Mouse (Mus musculus) kidney, postnatal 14 days (tissue): Measurements from ENCODE around the gene Selenbp1.
"Not testable (repeated sequence)": the region's sequence is repeated elsewhere in the genome, so short reads cannot be mapped to it uniquely, and the experiment has no call there.

Experiments used
- DNase-seq: peaks from one replicate; pipeline ENCODE4 v3.0.0; 2022; ENCODE audit warnings: mixed read lengths

Gene Selenbp1

DNA sequence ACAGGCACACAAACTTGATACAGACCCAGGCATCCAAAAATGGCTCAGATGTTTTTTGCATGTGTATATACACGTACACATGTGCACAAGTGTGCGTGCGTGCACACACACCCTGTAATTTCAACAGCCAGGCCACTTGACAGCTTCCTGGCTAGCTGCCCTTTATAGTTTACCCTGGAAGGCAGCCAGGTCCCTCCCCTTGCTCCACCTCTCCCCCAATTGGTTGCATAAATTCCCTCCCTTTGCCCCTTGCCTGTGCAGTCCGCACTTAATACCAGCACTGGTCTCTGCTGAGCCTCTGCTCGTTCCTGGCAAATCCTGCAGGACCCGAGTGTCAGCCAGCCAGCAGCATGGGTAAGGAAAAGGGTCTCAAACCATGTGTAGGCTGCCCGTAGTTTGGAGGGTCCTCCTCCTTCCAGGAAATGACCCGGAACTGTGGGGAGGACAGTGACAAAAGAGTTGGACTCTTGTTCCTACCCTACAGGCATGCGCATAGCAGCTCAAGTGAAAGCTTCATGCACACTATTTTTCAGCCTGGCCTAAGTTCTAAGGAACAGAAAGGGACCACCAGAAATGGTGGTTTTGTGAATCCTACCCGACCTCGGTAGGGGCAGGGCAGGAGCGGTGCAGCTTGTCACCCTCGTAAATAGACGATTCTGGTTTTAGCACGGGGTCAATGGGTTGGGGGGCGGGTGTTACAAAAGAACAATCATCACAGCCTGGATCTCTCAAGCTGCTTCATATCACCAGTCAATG, at the start of gene Selenbp1:
Gene Selenbp1 (plus strand): TSS at position 248 of the 756 bp plus-strand sequence.
- DNase-seq, result peak; percentile 95

DNA sequence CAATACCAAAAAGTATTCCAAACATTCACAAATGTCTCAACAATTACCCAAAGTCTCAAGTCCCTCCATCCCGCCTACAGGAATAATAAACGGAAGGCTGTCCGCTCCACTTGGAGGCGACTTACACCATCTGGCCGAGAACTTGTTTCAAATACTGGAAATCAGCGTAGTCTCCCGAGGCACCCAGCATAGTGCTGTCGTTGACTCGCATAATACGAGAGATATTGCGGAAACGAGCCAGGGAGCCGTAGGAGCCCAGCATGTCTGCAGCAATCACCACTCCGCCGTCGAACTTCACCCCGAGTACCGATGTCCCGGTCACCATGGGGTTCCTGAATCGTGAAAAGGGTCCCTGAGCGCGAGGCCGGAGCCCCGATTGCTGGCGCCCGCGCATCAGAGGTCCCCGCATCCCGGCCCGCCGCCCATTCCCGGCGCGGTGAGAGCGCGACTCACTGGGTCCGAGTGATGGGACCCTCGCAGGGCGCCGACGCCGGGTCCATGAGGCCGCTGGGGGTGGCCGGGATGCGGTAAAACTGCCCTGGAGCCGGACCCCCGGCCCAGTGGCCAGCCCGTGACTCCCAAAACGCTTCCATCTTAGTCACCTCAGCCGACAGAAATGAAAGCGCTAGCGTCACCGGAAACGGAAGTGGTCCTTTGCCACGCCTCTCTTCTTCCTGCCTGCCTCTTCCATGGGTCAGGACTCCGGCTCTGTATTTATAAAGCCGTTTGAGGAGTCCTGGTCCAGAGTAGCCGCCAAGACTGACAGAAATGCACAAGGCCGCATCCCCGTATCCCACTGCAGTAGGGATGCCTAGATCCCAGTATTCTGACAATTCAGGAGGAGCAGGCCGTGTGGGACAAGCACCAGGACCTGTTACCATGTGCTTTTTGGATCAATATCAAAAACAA, 46.3 kb upstream of the Selenbp1 start, which contains the start of gene Psmb4:
Gene Psmb4 (minus strand): TSS at position 646 of the 909 bp plus-strand sequence.
- DNase-seq, result peak; percentile 91

DNA sequence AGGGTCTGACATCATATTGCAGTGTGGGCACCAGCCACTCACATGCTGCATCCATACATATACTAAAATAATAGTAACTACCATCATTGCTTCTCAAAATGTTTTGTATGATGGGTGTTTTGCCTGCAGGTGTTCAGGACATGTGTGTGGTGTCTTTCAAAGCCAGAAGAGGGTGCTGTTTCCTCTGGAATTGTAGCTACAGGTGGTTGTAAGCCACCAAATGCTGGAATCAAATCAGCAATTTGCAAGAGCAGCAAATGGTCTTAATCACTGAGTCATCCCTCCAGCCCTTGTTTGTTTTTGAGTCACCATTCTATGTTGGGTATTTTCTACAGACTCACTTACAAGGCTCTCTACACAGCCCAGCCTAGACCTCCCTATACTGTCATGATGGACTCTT, 44.3 kb upstream of the Selenbp1 start:
- peak; percentile 69 for DNase-seq

DNA sequence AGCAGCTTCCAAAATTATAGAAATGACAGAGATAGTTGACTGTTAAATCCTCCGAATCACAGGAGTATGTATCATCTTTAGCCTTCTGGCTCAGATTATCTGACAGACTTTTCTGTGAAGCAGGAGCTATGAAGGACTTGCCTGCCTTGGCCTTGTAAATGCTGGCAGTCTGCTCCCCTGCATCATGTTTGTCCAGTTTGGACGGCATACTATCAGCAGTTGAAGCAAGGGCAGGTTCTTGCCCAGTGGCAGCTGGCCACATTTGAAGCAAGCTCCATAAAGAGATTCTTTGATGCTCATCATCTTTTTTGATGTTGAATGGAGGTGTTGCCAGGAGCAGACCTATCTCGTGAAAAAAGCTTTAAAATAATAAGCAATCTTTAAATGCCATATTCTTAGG, 38.8 kb upstream of the Selenbp1 start:
- DNase-seq, result no peak

DNA sequence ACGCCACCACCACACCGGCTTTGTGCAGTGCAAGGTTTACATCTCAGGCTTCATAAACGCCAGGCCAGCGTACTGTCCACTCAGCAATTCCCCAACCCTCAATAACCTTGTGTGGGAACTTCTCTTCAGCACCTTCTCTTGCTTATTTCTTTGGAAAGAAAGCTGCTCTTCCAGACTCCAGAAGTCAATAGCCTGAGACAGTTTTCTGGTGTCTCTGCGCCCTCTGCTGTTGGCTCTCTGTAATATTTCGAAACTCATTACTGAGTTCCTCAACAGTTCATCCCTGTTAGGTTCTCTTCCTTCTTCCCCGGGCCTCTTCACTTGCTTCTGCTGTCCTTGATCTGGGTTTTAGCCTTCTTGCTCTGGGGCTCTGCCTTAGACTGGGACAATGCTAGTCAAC, 30.1 kb upstream of the Selenbp1 start:
- peak; percentile 67 for DNase-seq

DNA sequence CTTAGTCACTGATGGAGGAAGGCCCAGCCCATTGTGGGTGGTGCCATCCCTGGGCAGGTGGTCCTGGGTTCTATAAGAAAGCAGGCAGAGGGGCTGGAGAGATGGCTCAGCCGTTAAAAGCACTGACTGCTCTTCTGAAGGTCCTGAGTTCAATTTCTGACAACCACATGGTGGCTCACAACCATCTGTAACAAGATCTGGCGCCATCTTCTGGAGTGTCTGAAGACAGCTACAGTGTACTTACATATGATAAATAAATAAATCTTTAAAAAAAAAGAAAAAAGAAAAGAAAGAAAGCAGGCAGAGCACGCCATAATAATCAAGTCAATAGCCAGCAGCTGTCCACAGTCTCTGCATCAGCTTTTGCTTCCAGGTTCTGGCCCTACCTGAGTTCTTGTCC, 28.1 kb upstream of the Selenbp1 start:
- not testable (repeated sequence) for DNase-seq

DNA sequence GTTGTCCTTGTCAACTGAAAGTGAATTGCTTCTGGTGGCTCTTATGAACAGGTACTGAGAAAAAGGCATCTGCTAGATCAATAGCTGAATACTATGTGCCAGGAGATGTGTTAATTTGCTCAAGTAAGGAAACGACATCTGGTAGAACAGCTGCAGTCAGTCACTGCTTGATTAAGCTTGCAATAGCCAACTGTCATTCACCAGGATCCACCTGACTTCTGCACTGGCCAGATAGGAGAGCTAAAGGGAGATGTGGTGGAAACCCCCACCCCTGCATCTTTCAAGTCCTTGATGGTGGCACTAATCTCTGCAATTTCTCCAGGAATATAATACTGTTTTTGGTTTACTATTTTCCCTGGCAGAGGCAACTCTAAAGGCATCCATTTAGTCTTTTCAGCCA, 26.4 kb upstream of the Selenbp1 start:
- no peak for DNase-seq

DNA sequence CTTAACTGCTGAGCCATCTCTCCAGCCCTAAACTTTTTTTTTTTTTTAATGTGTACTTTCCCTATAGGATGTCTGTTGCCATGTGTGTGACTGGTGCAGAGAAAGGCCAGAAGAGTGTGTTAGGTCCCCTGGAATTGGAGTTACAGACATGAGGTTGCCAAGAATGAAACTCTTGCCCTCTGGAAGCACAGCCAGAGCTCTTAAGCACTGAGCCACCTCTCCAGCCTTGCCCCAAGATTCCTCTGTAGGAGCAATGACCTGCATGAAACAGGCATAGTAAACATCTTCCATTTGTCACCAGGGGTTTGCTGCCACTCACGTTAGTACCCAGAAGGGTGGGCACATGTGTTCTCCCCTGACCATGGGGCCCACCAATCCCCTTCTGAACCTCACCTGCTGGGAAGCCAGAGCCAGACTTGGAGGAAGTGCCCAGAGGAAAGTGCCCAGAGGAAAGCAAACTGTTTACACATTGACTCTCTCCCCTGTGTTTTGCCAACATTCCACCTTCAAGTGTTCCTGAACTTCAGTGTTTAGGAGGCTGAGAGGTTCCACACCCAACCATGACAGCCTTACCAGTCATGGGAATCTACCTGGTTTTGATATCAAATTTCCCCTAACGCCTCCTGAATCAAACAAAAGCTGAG, 21.7 kb upstream of the Selenbp1 start:
- no peak for DNase-seq

DNA sequence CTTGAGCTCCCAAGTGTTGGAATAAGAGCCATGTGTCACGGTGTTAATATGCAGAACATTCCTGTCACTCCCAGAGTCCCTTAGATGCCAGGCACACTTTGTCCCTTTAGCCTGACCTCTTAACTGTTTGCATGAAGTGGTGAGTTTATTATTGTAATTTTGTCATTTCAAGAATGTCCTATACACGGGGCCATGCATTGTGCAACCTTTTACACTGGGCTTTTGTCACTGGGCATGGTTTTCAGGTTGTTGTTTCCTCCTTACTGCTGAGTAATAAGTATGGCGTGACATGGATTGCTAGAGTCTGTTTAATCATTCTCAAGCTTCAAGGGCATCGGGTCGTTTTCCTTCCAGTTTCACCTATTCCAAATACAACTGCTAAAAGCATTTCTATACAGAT, 19.1 kb upstream of the Selenbp1 start:
- peak; percentile 69 for DNase-seq

DNA sequence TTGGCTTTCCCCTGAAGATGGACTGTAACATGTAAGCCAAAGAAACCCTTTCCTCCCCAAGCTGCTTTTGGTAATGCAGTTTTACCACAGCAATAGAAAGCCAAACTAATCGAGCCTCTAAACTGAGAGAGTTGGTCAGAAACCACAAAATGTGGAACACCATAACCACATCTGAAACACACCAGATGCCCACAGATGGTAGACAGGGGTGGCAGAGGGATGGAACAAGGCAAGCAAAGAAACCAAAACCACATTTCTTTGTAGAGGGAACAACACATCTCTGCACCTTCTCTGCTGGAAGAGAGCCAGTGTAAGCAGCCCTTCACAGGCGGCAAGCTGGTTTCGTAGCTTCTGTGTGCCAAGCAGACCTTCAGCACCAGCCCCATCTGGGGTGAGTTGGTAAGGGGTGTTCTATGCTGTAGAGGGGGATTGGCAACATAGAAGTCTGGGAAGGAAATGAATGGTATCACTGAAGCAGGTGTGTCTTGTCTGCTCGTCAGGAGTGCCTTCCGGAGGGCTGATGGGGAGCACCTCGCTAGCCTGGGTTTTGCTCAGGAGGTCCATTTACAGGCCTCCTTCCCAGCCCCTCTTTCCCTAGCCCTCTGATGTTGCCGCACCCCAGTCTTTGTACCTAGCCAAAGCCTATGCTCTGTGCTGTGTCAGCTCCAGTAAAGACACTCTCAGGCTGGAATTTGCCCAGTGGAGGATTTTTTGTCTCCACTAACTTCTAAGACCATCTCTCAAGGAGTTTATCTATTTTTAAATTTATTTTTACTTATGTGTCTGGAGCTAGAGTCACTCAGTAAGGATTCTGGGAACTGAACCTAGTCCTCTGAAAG, 16.7 kb upstream of the Selenbp1 start:
- peak; percentile 42 for DNase-seq

DNA sequence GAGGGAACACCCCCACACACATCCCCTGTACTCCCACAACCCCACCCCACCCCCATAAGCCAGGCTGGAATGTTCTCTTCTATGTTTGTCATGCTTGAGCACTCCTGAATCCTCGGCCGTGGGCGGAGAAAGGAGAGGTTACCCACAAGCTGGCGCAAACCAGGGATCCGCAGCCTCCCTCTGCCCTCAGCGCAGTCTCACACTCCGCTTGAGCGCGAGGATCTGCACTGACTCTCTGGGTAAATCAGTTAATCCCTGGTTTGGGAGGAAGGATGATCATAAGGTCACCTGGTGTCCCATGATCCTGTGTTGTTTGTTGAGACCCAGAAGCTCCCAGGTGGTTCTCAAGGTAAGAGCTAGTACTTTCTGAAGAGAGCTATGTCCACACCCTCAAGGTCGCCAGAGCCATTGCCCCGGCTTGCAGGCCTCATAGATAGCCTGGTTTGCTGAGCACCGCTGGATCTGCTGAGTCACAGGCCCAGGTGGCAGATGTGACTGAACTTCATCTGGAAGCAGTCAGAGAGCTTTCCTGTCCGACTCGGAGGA, 15.0 kb upstream of the Selenbp1 start:
- peak; percentile 90 for DNase-seq

DNA sequence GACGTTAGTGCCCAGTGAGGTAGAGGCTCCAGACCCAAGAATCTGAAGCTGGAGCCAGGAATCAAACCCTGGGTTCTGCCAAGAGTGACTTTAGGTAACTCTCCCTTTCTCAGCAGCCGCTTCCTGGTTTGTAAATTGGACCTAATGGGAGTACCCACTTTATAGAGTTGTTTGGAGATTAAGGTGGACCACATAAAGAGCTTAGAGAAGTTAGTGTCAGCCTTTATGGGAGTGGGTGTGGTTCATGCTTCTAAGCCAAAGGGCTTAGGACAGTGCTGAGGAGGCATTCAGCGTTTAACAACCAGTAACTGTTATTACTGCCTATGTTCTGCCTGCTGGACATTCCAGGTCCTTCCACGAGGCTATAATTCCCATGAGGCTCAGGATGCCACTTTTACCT, 14.0 kb upstream of the Selenbp1 start:
- DNase-seq, result no peak

DNA sequence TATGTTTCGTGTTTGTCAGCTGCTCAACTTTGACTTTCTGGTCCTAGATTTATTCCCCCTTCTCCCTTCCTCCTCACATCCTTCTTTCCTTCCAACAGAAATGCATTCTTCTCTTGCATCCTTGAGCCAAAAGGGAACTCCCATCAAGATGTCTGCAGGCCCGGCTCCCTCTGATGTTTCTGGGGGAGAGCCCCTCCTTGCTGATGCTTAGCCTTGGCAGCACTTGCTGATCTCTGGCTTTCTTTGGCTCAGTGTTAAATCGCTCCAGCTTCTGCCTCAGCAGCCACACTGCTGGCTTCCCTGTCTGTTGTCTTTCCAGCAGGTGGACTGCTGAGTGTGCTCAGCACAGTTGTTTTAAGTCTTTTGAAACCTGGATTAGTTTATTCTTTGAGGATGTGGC, 11.8 kb upstream of the Selenbp1 start:
- DNase-seq, result no peak

DNA sequence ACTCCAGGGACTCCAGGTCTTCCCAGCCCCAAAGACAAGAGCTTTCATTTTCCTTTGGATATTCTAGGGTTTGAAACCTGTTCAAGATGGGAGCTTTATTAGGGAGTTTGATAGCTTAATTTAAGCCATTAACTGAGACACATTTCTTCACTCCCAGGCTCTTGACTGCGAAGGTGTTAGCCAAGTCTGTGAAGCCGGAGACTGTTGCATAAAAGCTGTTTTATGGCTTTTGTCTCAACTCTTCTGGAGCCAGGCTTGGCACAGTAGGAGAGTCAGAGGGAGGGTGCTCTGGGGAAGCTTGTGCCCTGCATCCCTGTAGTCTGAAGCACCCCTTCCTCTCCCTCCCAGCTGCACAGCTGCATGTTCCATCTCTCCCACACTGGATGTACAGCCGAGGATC, 10.5 kb upstream of the Selenbp1 start:
- DNase-seq, result no peak

DNA sequence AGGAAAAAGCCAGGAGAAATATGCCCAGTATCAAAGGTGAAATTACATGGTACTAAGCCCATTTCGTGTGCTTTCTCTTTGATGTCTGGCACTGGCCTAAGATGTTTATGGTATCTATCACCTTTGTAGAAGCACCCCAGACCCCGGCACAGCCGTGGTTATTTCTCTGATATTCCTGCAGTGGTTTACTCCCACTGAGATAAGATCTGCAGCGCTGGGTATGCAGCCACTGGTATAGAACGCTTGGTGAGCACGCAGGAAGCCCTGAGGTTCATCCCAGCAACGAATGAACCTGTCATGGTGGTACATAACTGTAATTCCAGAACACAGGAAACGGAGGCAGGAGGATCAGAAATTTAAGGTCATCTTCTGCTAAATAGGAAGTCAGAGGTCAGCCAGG, 8.2 kb upstream of the Selenbp1 start:
- DNase-seq, result no peak

DNA sequence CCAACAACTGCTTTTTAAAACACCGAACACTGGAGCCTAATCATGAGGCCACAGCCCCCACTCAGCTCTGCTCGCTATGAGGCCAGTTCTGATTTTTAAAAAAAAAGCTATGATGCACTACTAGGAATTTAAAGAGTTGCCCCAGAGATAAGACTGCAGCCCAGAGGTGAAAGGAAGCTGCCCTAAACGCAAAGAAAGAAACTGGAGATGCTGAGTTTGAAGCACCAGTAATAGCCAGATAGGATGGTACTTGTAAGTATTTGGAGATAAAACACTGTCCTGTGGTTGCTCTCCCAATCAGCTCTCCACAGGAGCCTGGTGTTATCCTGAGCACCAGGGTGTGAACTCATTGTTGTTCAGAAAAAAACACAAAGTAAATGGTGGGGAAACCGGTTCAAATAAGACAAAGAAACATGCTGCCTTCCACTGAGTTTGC, 6.5 kb upstream of the Selenbp1 start:
- not testable (repeated sequence) for DNase-seq

DNA sequence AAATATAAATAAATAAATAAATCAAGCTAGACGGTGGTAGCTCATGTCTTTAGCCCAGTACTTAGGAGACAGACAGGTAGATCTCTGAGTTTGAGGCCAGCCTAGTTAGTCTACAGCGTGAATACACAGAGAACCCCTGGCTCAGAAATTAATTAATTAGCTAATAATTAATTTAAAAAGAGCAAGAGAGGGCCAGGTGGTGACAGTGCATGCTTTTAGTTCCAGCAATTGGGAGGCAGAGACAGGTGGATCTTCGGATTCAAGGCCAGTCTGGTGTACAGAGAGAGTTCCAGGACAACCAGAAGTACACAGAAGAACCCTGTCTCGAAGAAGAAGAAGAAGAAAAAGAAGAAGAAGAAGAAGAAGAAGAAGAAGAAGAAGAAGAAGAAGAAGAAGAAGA, 3.9 kb upstream of the Selenbp1 start:
- DNase-seq, result not testable (repeated sequence)

DNA sequence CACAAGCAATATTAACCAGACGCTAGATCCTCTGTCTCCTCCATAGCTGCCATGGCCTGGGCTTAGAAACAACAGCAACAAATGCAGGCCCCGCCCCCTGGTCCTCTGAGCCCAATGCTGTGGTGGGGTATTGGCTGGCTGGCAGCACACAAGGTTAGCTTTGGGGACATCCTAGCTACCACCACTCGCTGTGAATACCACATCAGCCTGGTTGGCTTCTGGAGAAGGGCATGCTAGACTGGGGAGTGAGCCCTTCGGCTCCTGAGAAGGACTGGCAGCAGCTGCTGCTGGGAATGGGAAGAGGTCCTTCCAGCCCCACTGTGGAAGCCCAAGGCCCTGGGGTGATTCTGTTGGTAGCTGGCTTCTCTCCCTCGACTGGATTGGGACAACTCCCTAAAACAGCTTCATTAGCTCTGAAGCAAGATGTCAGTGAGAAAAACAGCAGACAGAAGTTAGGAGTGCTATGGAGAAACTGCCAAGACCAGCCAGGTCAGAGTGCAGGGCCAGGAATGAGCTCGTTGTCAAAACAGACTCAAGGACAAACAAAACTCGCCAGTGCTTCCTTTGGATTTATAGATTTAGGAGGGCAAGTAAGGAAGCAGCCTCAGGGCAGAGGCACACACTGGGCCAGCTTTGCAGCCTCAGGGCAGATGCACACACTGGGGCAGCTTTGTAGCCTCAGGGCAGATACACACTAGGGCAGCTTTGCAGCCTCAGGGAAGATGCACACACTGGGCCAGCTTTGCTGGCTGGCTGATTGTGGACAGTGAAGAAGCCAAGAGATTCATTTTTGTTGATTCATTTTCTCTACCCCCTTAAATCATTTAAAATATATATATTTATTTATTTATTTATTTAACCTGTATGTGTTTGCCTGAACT, 2.2 kb upstream of the Selenbp1 start:
- peak; percentile 71 for DNase-seq

DNA sequence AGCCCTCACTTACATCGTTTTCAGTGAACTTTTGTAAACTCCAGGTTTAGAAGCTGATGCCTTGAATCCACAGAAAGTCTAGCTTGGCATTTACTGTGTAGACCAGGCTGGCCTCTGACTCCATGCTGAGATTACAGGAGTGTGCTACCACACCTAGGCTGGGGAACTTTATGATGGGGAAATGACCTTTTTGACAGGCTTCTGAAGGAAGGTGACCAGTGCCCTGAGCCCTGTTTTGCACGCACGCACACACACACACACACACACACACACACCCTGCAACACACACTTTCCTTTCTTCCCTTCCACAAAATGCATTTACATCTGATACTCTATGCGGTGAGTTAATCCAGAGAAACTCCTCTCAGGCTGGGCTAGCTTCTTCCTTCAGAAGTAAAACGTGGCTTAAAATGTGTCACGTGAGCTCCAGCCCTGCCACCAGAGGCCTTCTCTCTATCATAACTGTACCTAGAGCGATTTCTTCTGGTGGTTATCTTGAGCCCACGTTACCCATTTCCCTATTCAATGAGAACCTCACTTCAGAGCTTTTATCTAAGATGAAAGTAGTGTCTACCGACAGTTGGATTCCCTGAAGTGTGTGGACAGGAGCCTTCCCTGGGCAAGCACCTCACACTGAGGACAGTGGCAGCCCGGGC, 1.3 kb upstream of the Selenbp1 start:
- DNase-seq, result not testable (repeated sequence)

DNA sequence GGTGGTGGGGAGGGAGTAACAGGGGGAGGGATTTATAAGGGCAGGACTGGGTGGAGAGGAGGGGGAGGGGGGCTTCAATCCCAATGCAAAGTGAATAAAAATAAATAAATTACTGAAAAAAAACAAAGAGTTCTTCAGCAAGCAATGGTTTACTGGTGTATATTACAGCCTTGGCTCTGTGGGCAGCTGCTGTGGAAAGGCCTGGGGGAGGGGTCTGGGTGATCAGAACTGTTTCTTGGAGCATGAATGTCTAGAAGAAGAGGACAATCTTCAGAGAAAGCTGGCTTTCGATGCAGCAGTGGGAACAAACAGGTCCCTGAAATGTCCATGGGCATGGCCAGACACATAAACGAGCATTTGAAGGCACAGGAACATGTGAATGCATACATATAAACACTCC, 577 bp upstream of the Selenbp1 start:
- not testable (repeated sequence) for DNase-seq
